8 mouse cellular contexts compared by ENCODE assay signal in genomic region chr4:41554994-41555663, GRCm38 (mm10). TPM values are rescaled to one million over a fixed set of nuclear protein-coding genes. Genes with fewer than 3 reads are reported as not detected.
DNase-seq lines count a peak whose midpoint lies in the region; ATAC-seq lines count a peak whose summit lies in the region.

No protein-coding gene starts in this region.

- peak; percentile 31 to 39 for DNase-seq in cerebellum, postnatal 36 days
- DNase-seq in 416B (ENCODE audit: low read depth): peak; percentile 59
- peak; percentile 78 for DNase-seq in gastrocnemius, postnatal 14 days
- DNase-seq in thymus, postnatal 14 days: no peak
- DNase-seq in thymus, adult 18-20 months: no peak

- H3K9me3 ChIP-seq in intestine, embryonic 16.5 days (ENCODE audit: control insufficient read depth, low read length): no peaks in the 10 kb centered on the region
- H3K9me3 ChIP-seq in lung, embryonic 15.5 days: no peaks in the 10 kb centered on the region

- intact Hi-C loops in gastrocnemius, postnatal 14 days (cut with DNase I; ENCODE audit: low total_unique reads): loop anchor here (5.0 to 10.0 kb wide), 2 partner anchors 47 to 150 kb away; no protein-coding TSS in a partner anchor

- no peak overlapping the region for H3K4me2 ChIP-seq in intestine, embryonic 16.5 days (ENCODE audit: low read depth, low read length)
- no peak overlapping the region for H3K4me2 ChIP-seq in lung, embryonic 15.5 days

- H3K9ac ChIP-seq in intestine, embryonic 16.5 days (ENCODE audit: low read depth, low read length): no peak overlapping the region
- H3K9ac ChIP-seq in lung, embryonic 15.5 days: no peak overlapping the region

- peak overlapping the region; percentile 37 for H3K27ac ChIP-seq in intestine, embryonic 16.5 days (ENCODE audit: low read length)
- peak overlapping the region; percentile 79 for H3K27ac ChIP-seq in lung, embryonic 15.5 days

- ATAC-seq in cerebellum, adult (ENCODE audit: insufficient number of reproducible peaks, low FRiP score, low TSS enrichment): no peak
- no peak for ATAC-seq in intestine, embryonic 16.5 days
- ATAC-seq in lung, embryonic 15.5 days (ENCODE audit: borderline replicate concordance, extremely low read depth, low FRiP score, low TSS enrichment): peak; percentile 75

- 63% methylated on average over 14 of the region's 14 CpGs for WGBS in intestine, embryonic 16.5 days
- WGBS in lung, embryonic 15.5 days: 42% methylated on average over 14 of the region's 14 CpGs

- H3K4me3 ChIP-seq in intestine, embryonic 16.5 days (ENCODE audit: low read length): no peak overlapping the region
- H3K4me3 ChIP-seq in lung, embryonic 15.5 days: no peak overlapping the region

- H3K27me3 ChIP-seq in intestine, embryonic 16.5 days (replicated peaks; ENCODE audit: control insufficient read depth, insufficient read depth, low read length): no peaks in the 10 kb centered on the region
- no peaks in the 10 kb centered on the region for H3K27me3 ChIP-seq in lung, embryonic 15.5 days

- no peaks in the 10 kb centered on the region for H3K36me3 ChIP-seq in intestine, embryonic 16.5 days (ENCODE audit: control insufficient read depth, insufficient read depth, low read length)
- no peaks in the 10 kb centered on the region for H3K36me3 ChIP-seq in lung, embryonic 15.5 days

- peaks cover 9% of the 10 kb centered on the region for H3K4me1 ChIP-seq in intestine, embryonic 16.5 days (ENCODE audit: control insufficient read depth, insufficient read depth, low read length)
- peaks cover 14% of the 10 kb centered on the region for H3K4me1 ChIP-seq in lung, embryonic 15.5 days

RNA-seq across cellular contexts. Expression of gene Fam219a, which starts 14.2 kb away (rescaled TPM):
- 10 to 100 TPM; 16.2 to 17.1 TPM for total RNA-seq in gastrocnemius, postnatal 14 days (2021)
- polyA plus RNA-seq in intestine, embryonic 16.5 days (2015; fragmentation: Nextera tagmentation; extraction: Ambion mirVana): 2.4 and 2.9 TPM in 2 replicates
- polyA plus RNA-seq in lung, embryonic 15.5 days (2015; fragmentation: Nextera tagmentation; extraction: Ambion mirVana): 2.0 and 2.2 TPM in 2 replicates

RNA-seq across cellular contexts. Expression of gene Dnaic1, which starts 14.4 kb away (rescaled TPM):
- under 1 TPM; 0.47 to 0.58 TPM for total RNA-seq in gastrocnemius, postnatal 14 days (2021)
- 3.5 and 4.2 TPM in 2 replicates for polyA plus RNA-seq in intestine, embryonic 16.5 days (2015; fragmentation: Nextera tagmentation; extraction: Ambion mirVana)
- polyA plus RNA-seq in lung, embryonic 15.5 days (2015; fragmentation: Nextera tagmentation; extraction: Ambion mirVana): 2.9 and 3.3 TPM in 2 replicates

RNA-seq across cellular contexts. Expression of gene 1110017D15Rik, which starts 38.0 kb away (rescaled TPM):
- under 1 TPM in 1 of 2 experiments, not detected in 1; 0.37 TPM for total RNA-seq in gastrocnemius, postnatal 14 days (2021)
- 0.21 TPM in 1 of 2 replicates, not detected in the other for polyA plus RNA-seq in intestine, embryonic 16.5 days (2015; fragmentation: Nextera tagmentation; extraction: Ambion mirVana)
- 6.4 and 7.3 TPM in 2 replicates for polyA plus RNA-seq in lung, embryonic 15.5 days (2015; fragmentation: Nextera tagmentation; extraction: Ambion mirVana)

RNA-seq across cellular contexts. Expression of gene AI464131, which starts 52.3 kb away (rescaled TPM):
- 10 to 100 TPM; 60.1 to 60.8 TPM for total RNA-seq in gastrocnemius, postnatal 14 days (2021)
- 12.7 and 15.3 TPM in 2 replicates for polyA plus RNA-seq in intestine, embryonic 16.5 days (2015; fragmentation: Nextera tagmentation; extraction: Ambion mirVana)
- polyA plus RNA-seq in lung, embryonic 15.5 days (2015; fragmentation: Nextera tagmentation; extraction: Ambion mirVana): 3.5 and 4.2 TPM in 2 replicates

Comparison
In these comparisons a context has a peak if more than half of its experiments do, and no peak if none do; other contexts are left out.
1. DNase-seq: peak in cerebellum, postnatal 36 days (2 of 2), 416B (single experiment) and gastrocnemius, postnatal 14 days (single experiment); none in thymus, postnatal 14 days (single experiment) and thymus, adult 18-20 months (0 of 2).